Mouse (Mus musculus) brown adipose tissue, adult 24 weeks (tissue): ENCODE results near the gene Dgkq. TPM values are rescaled to one million over a fixed set of nuclear protein-coding genes. Genes with fewer than 3 reads are reported as not detected.

Source experiments
- H3K27ac ChIP-seq: fragments of 200-500 bp; replicated peaks from 2 replicates; pipeline ENCODE4 v1.5.1; 2012; ENCODE audit warnings: low read depth, mild to moderate bottlenecking, low read length
- H3K4me1 ChIP-seq: fragments of 200-500 bp; 2 replicates; pipeline ENCODE4 v1.6.1; 2012; ENCODE audit warnings: low read length, mixed read lengths; ENCODE audit not compliant: control insufficient read depth, insufficient read depth, insufficient read length
- H3K4me3 ChIP-seq: fragments of 200-500 bp; 2 replicates; pipeline ENCODE4 v1.5.1; 2012; ENCODE audit warnings: low read depth, mild to moderate bottlenecking, low read length, moderate library complexity; ENCODE audit not compliant: insufficient read depth
- polyA plus RNA-seq: library from polyadenylated mRNA; stranded (reverse); fragments of >200 nt; gene quantifications from 2 replicates; pipeline ENCODE4 v1.2.4, GENCODE M21; 2012; ENCODE audit not compliant: missing spikeins, insufficient read depth, insufficient read length

Gene Dgkq
- polyA plus RNA-seq, 1 experiment: 3.4 TPM

- H3K4me1 ChIP-seq: peaks cover 10% of the 10 kb centered on the region; the same call in 1 of the 2 replicates
- peak overlapping the region; percentile 84 for H3K27ac ChIP-seq
- peak overlapping the region; percentile 90 for H3K4me3 ChIP-seq
Observed at GRCm38 (mm10) chr5:108628891-108629633, 40.4 kb downstream of the Dgkq start.

GRCm38 (mm10) chr5:108626050-108626660 is 43.3 kb downstream of the Dgkq start:
- no peak overlapping the region for H3K27ac ChIP-seq
- H3K4me1 ChIP-seq: peaks cover 10% of the 10 kb centered on the region; the same call in 1 of the 2 replicates
- H3K4me3 ChIP-seq: no peak overlapping the region

GRCm38 (mm10) chr5:108621870-108622269 is 47.6 kb downstream of the Dgkq start:
- H3K4me3 ChIP-seq: no peak overlapping the region

GRCm38 (mm10) chr5:108610426-108610825 is 59.0 kb downstream of the Dgkq start:
- no peak overlapping the region for H3K4me3 ChIP-seq
- H3K4me1 ChIP-seq: no peaks in the 10 kb centered on the region
- no peak overlapping the region for H3K27ac ChIP-seq

More at GRCm38 (mm10) chr5:108621870-108622269, 47.6 kb downstream of the Dgkq start:
- no peak overlapping the region for H3K27ac ChIP-seq
- H3K4me1 ChIP-seq: no peaks in the 10 kb centered on the region

- H3K4me1 ChIP-seq: no peaks in the 10 kb centered on the region
Observed at GRCm38 (mm10) chr5:108602537-108602936, 66.9 kb downstream of the Dgkq start.

GRCm38 (mm10) chr5:108599923-108600322 is 69.5 kb downstream of the Dgkq start:
- no peak overlapping the region for H3K27ac ChIP-seq

More at GRCm38 (mm10) chr5:108602537-108602936, 66.9 kb downstream of the Dgkq start:
- no peak overlapping the region for H3K27ac ChIP-seq
- no peak overlapping the region for H3K4me3 ChIP-seq

More at GRCm38 (mm10) chr5:108599923-108600322, 69.5 kb downstream of the Dgkq start:
- H3K4me3 ChIP-seq: no peak overlapping the region
- no peaks in the 10 kb centered on the region for H3K4me1 ChIP-seq

Other genes starting within 250 kb of the Dgkq start
- 2,801 and 3,055 TPM in 2 replicates for gene Atp5k, start 235.2 kb downstream of the Dgkq start, polyA plus RNA-seq
- 0.55 and 0.92 TPM in 2 replicates for gene Mfsd7a, start 220.8 kb downstream of the Dgkq start, polyA plus RNA-seq
- gene Pcgf3, start 208.4 kb downstream of the Dgkq start, polyA plus RNA-seq: 8.4 and 21.9 TPM in 2 replicates
- not detected in 2 replicates for gene Cplx1, start 119.6 kb downstream of the Dgkq start, polyA plus RNA-seq
- gene Gak, start 39.9 kb downstream of the Dgkq start, polyA plus RNA-seq: 30.4 and 32.8 TPM in 2 replicates
- gene Tmem175, start 39.9 kb downstream of the Dgkq start, polyA plus RNA-seq: 12.0 and 12.1 TPM in 2 replicates
- 3.4 and 6.3 TPM in 2 replicates for gene Idua, start 9.3 kb downstream of the Dgkq start, polyA plus RNA-seq
- gene Slc26a1, start 5.9 kb upstream of the Dgkq start, polyA plus RNA-seq: not detected in 2 replicates
- gene Fgfrl1, start 22.7 kb upstream of the Dgkq start, polyA plus RNA-seq: 68.8 and 70.5 TPM in 2 replicates
- gene Rnf212, start 105.3 kb upstream of the Dgkq start, polyA plus RNA-seq: not detected in 2 replicates
- gene Tmed11, start 125.7 kb upstream of the Dgkq start, polyA plus RNA-seq: not detected in 2 replicates
- not detected in 2 replicates for gene Vmn2r8, start 139.2 kb upstream of the Dgkq start, polyA plus RNA-seq
- gene Vmn2r9, start 182.9 kb upstream of the Dgkq start, polyA plus RNA-seq: not detected in 2 replicates